Mouse (Mus musculus): ENCODE results near the gene Eci2. TPM values are rescaled to one million over a fixed set of nuclear protein-coding genes. Genes with fewer than 3 reads are reported as not detected.
A peak's percentile ranks its signal among the peaks of the same experiment; 100 is the strongest.
"Not testable (repeated sequence)": the region's sequence is repeated elsewhere in the genome, so short reads cannot be mapped to it uniquely, and the experiment has no call there.

The Eci2 gene
- polyA plus RNA-seq, 1 experiment from 2014 or later, result 117 TPM

DNA sequence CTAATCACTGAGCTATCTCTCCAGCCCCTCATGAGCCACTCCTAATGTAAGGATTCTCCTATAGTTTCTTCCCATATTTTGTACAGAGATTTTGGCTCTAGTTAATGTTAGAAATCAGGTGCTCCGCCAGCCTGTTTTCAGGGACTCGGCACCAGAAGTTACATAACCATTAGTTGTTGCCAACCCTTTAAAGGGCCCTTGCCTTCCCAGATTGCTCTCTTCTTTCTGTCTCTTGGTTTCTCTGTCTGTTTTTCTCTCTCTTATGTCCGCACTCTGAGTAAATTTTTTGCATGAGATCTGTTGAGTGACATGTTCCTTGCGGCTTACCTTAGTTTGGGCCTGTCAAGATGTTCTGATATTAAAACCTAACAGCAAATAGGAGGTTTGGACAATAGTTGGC, 50.8 kb downstream of the Eci2 start:
- no peak overlapping the region for H3K4me2 ChIP-seq (ENCODE audit: low read depth, low read length, severe bottlenecking)
- no peaks in the 10 kb centered on the region; the same call in 1 of the 2 replicates for H3K36me3 ChIP-seq (ENCODE audit: control insufficient read depth, insufficient read depth, low read length)
- no peak overlapping the region for H3K4me3 ChIP-seq (ENCODE audit: low read depth, low read length)
- no peaks in the 10 kb centered on the region for H3K9me3 ChIP-seq (ENCODE audit: control insufficient read depth, low read length)
- no peak overlapping the region for H3K27ac ChIP-seq (ENCODE audit: low read depth, low read length)
- no peak for DNase-seq (ENCODE audit: low spot score)
- H3K9ac ChIP-seq (ENCODE audit: low read length), result no peak overlapping the region
- 97% methylated on average over 4 of the region's 4 CpGs for WGBS
- no peaks in the 10 kb centered on the region for H3K4me1 ChIP-seq (replicated peaks; ENCODE audit: control insufficient read depth, insufficient read depth, low read length)
- H3K27me3 ChIP-seq (ENCODE audit: control insufficient read depth, insufficient read depth, low read length), result no peaks in the 10 kb centered on the region
- ATAC-seq (replicated peaks; ENCODE audit: low FRiP score), result no peak

DNA sequence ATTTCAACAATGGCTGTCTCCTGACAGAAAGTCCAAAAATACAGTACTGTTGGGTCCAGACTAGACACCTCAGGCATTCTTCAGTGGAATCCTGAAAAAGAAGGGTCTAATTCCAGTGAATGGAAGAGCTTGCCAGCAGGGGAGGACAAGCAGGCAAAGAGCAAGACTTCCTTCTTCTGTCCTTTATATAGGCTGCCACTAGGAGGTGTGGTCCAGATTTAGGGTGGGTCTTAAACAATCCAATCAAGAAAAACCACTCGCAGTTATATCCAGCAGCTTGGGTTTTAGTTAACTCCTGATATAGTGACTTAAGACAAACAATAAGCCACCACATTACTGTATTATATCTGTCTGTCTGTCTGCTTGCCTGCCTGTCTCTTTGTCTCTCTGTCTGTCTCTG, 53.1 kb downstream of the Eci2 start:
- Histone ChIP-seq H3K27me3 (ENCODE audit: control insufficient read depth, insufficient read depth, low read length) (no peaks in the 10 kb centered on the region), H3K4me3 (ENCODE audit: low read depth, low read length) (no peak overlapping the region), H3K4me1 (replicated peaks; ENCODE audit: control insufficient read depth, insufficient read depth, low read length) (no peaks in the 10 kb centered on the region), H3K9ac (ENCODE audit: low read length) (no peak overlapping the region), H3K9me3 (ENCODE audit: control insufficient read depth, low read length) (no peaks in the 10 kb centered on the region), H3K36me3 (ENCODE audit: control insufficient read depth, insufficient read depth, low read length) (no peaks in the 10 kb centered on the region), H3K4me2 (ENCODE audit: low read depth, low read length, severe bottlenecking) (no peak overlapping the region), H3K27ac (ENCODE audit: low read depth, low read length) (no peak overlapping the region)
- 67% methylated on average over 1 of the region's 1 CpGs for WGBS
- no peak for ATAC-seq (replicated peaks; ENCODE audit: low FRiP score)
- no peak for DNase-seq (ENCODE audit: low spot score)

DNA sequence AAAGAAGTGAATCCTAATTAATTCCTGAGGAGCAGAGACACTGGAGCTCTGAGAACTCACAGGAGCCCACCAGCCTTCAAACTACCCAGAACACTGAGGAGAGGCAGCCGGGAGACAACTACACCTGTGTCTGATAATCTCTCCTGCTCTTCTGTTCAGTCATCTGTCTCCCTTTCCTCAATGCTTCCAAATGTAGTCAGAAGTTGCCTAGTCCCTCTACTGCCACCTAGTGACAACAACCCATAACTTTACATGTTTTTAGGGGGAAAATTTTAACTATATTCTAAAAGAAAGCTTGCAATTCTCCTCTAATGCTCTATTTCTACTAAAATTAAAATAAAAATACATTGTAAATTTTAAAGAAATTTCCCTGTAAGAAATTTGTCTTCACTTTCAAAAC, 53.7 kb downstream of the Eci2 start:
- H3K4me1 ChIP-seq (replicated peaks; ENCODE audit: control insufficient read depth, insufficient read depth, low read length), result no peaks in the 10 kb centered on the region
- H3K4me3 ChIP-seq (ENCODE audit: low read depth, low read length), result no peak overlapping the region
- no peak overlapping the region for H3K9ac ChIP-seq (ENCODE audit: low read length)
- ATAC-seq (replicated peaks; ENCODE audit: low FRiP score) (no peak), DNase-seq (ENCODE audit: low spot score) (no peak)
- H3K36me3 ChIP-seq (ENCODE audit: control insufficient read depth, insufficient read depth, low read length), result no peaks in the 10 kb centered on the region
- no peak overlapping the region for H3K4me2 ChIP-seq (ENCODE audit: low read depth, low read length, severe bottlenecking)
- no peaks in the 10 kb centered on the region for H3K9me3 ChIP-seq (ENCODE audit: control insufficient read depth, low read length)
- H3K27ac ChIP-seq (ENCODE audit: low read depth, low read length), result no peak overlapping the region
- H3K27me3 ChIP-seq (ENCODE audit: control insufficient read depth, insufficient read depth, low read length), result no peaks in the 10 kb centered on the region
- 40% methylated on average over 1 of the region's 1 CpGs for WGBS

DNA sequence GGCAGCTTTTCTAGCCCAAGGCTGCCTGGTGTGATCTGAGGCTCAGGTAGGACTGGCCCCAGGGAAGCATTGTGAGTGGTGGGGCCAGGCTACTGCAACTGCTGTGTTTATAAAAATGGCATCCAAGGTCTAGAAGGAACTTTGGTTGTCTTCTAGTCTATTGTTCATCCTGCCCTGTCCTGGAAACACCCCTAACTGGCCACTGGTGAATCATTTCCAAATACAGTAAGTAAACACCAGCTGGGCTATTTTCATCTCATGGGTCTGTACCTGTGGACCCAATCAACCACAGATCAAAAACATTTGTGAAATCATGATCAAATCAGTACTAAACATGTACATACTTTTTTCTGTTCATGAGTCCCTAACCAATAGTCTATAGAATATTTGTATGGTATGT, 54.4 kb downstream of the Eci2 start:
- H3K9me3 ChIP-seq (ENCODE audit: control insufficient read depth, low read length); H3K27me3 ChIP-seq (ENCODE audit: control insufficient read depth, insufficient read depth, low read length); H3K4me3 ChIP-seq (ENCODE audit: low read depth, low read length); H3K4me2 ChIP-seq (ENCODE audit: low read depth, low read length, severe bottlenecking); H3K4me1 ChIP-seq (replicated peaks; ENCODE audit: control insufficient read depth, insufficient read depth, low read length); ATAC-seq (replicated peaks; ENCODE audit: low FRiP score); H3K36me3 ChIP-seq (ENCODE audit: control insufficient read depth, insufficient read depth, low read length); H3K9ac ChIP-seq (ENCODE audit: low read length); DNase-seq (ENCODE audit: low spot score); H3K27ac ChIP-seq (ENCODE audit: low read depth, low read length): not testable (repeated sequence)

- not testable (repeated sequence) for H3K9me3 ChIP-seq (ENCODE audit: control insufficient read depth, low read length); H3K36me3 ChIP-seq (ENCODE audit: control insufficient read depth, insufficient read depth, low read length); H3K9ac ChIP-seq (ENCODE audit: low read length); H3K27ac ChIP-seq (ENCODE audit: low read depth, low read length); H3K4me2 ChIP-seq (ENCODE audit: low read depth, low read length, severe bottlenecking); DNase-seq (ENCODE audit: low spot score); ATAC-seq (replicated peaks; ENCODE audit: low FRiP score); H3K4me3 ChIP-seq (ENCODE audit: low read depth, low read length); H3K4me1 ChIP-seq (replicated peaks; ENCODE audit: control insufficient read depth, insufficient read depth, low read length)
- WGBS, result 70% methylated on average over 9 of the region's 9 CpGs
- peaks cover 11% of the 10 kb centered on the region for H3K27me3 ChIP-seq (ENCODE audit: control insufficient read depth, insufficient read depth, low read length)
Observed at GRCm38 (mm10) chr13:34965647-34966046, 61.2 kb downstream of the Eci2 start.

DNA sequence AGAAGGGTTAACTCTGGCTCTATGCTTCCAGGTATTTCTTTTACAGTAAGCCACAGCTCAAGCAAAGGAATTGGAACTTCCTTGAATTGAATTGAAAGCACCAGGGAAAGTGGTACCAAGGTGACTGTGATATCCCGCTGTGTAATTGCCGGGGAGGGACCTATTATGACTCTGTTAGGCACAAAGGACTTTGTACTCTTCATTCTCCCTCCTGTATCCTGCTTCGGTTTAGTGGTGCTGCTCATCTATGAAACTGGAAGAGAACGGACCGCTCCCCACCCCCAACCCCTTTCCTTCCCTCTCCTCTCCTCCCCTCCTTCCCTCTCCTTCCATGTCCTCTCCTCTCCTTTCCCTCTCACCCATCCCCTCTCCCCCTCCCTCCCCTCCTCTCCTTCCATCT, 62.0 kb downstream of the Eci2 start:
- 8% methylated on average over 5 of the region's 5 CpGs for WGBS
- 0 out of 2 replicates have a peak, but pooled peaks cover 3% of the 10 kb centered on the region for H3K4me1 ChIP-seq (replicated peaks; ENCODE audit: control insufficient read depth, insufficient read depth, low read length)
- no peak for DNase-seq (ENCODE audit: low spot score)
- H3K27ac ChIP-seq (ENCODE audit: low read depth, low read length), result no peak overlapping the region
- H3K27me3 ChIP-seq (ENCODE audit: control insufficient read depth, insufficient read depth, low read length), result peaks cover 11% of the 10 kb centered on the region
- no peak overlapping the region for H3K4me3 ChIP-seq (ENCODE audit: low read depth, low read length)
- no peak overlapping the region for H3K4me2 ChIP-seq (ENCODE audit: low read depth, low read length, severe bottlenecking)
- no peak overlapping the region for H3K9ac ChIP-seq (ENCODE audit: low read length)
- no peaks in the 10 kb centered on the region for H3K36me3 ChIP-seq (ENCODE audit: control insufficient read depth, insufficient read depth, low read length)
- no peak for ATAC-seq (replicated peaks; ENCODE audit: low FRiP score)
- H3K9me3 ChIP-seq (ENCODE audit: control insufficient read depth, low read length), result no peaks in the 10 kb centered on the region

DNA sequence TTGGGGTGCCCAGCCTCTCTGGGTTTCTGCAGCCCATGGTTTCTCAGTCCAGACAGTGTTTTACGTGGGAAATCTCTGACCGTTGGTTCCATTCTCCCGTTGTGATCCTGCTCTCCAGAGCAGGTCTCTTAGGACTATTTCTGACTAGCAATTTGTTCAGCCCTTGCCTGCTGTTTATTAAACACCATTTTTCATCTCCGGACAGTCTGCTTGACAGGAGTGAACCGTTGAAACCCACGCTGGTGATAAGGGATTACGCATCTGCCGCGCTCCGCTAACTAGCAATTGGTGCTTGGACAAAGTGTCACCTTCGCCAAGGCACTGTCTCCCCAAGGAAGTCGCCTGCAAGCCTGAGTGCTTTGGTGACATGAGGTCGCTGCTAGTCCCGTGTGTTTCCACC, 62.5 kb downstream of the Eci2 start:
- H3K9me3 ChIP-seq (ENCODE audit: control insufficient read depth, low read length), result no peaks in the 10 kb centered on the region
- DNase-seq (ENCODE audit: low spot score) (peak; percentile 52), ATAC-seq (replicated peaks; ENCODE audit: low FRiP score) (no peak)
- no peak overlapping the region for H3K27ac ChIP-seq (ENCODE audit: low read depth, low read length)
- H3K4me2 ChIP-seq (ENCODE audit: low read depth, low read length, severe bottlenecking), result peak overlapping the region; percentile 68
- peak overlapping the region; percentile 35 for H3K4me3 ChIP-seq (ENCODE audit: low read depth, low read length)
- WGBS, result 3% methylated on average over 14 of the region's 14 CpGs
- no peak overlapping the region; the same call in 1 of the 2 replicates for H3K9ac ChIP-seq (ENCODE audit: low read length)
- H3K36me3 ChIP-seq (ENCODE audit: control insufficient read depth, insufficient read depth, low read length), result no peaks in the 10 kb centered on the region
- H3K4me1 ChIP-seq (replicated peaks; ENCODE audit: control insufficient read depth, insufficient read depth, low read length), result 0 out of 2 replicates have a peak, but pooled peaks cover 3% of the 10 kb centered on the region
- H3K27me3 ChIP-seq (ENCODE audit: control insufficient read depth, insufficient read depth, low read length), result peaks cover 11% of the 10 kb centered on the region

DNA sequence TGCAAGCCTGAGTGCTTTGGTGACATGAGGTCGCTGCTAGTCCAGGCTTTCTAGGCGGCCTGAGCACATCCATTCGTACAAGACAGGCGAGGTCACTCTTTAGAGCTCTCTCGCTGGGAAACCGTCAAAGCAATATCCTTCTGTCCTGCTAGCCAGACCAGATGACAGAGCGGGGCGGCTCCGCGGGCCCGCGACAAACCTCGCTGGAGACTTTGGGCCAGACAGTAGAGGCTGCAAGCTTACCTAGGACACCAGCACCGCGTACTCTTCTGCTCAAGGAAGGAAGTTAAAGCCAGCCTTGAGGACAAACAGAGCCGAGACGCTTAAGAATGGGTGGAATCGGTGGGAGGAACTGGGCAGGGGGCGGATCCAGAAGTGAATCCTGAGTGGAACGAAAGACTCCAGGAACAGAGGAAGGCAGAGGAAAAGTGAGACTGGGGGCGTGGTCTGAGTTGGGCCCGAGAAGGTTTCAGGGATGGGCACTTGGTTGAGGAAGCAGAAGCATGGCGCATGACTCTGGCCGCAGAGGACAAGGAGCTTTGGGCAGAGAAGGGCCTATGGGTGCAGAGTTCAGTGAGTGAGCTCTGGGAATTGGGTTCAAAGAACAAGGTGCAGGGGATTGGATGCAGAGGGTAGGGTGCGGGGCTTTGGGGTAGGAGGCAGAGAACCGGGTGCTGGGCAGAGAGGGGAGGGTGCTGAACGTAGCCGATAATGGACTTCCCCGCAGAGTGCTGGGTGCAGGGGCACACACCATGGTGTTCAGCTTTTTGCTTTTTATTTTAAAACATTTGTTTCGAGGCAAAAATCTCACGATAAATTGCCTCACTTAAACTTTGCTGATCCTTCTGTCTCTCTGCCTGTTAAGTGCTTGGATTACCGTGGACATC, 63.1 kb downstream of the Eci2 start, which contains the start of gene Eci3:
Gene Eci3, minus strand, starts transcription at position 300 of the 887 bp plus-strand sequence.
- Histone ChIP-seq H3K9me3 (ENCODE audit: control insufficient read depth, low read length) (no peaks in the 10 kb centered on the region), H3K27ac (ENCODE audit: low read depth, low read length) (no peak within 1 kb of the TSS), H3K9ac (ENCODE audit: low read length) (peak within 1 kb of the TSS; percentile 20), H3K4me3 (ENCODE audit: low read depth, low read length) (peak within 1 kb of the TSS; percentile 35), H3K4me1 (replicated peaks; ENCODE audit: control insufficient read depth, insufficient read depth, low read length) (0 out of 2 replicates have a peak, but pooled peaks cover 3% of the 10 kb centered on the region), H3K4me2 (ENCODE audit: low read depth, low read length, severe bottlenecking) (peak within 1 kb of the TSS; percentile 68), H3K36me3 (ENCODE audit: control insufficient read depth, insufficient read depth, low read length) (no peaks in the 10 kb centered on the region), H3K27me3 (ENCODE audit: control insufficient read depth, insufficient read depth, low read length) (peaks cover 11% of the 10 kb centered on the region)
- DNase-seq (ENCODE audit: low spot score) (peak; percentile 57), ATAC-seq (replicated peaks; ENCODE audit: low FRiP score) (peak; percentile 64)
- 3% methylated on average over 32 of the region's 32 CpGs for WGBS
